Mouse (Mus musculus) intestine, embryonic 15.5 days (tissue): ENCODE results near the gene Fbxo44. TPM values are rescaled to one million over a fixed set of nuclear protein-coding genes. Genes with fewer than 3 reads are reported as not detected.

Experiments
- ATAC-seq: fragments of 200-750 bp; cut with Nextera tagmentation; 2 replicates; pipeline ENCODE4 v1.8.0; 2017; ENCODE audit warnings: moderate TSS enrichment, moderate library complexity
- H3K27ac ChIP-seq: fragments of 300-500 bp; sonication (generic); 2 replicates; pipeline ENCODE4 v1.5.1; 2015; ENCODE audit warnings: mild to moderate bottlenecking, inconsistent platforms
- H3K27me3 ChIP-seq: fragments of 300-500 bp; sonication (generic); replicated peaks from 2 replicates; pipeline ENCODE4 v1.6.1; 2015; ENCODE audit warnings: inconsistent platforms
- H3K36me3 ChIP-seq: fragments of 300-500 bp; sonication (generic); 2 replicates; pipeline ENCODE4 v1.6.1; 2015; ENCODE audit warnings: inconsistent platforms
- H3K4me1 ChIP-seq: fragments of 300-500 bp; sonication (generic); replicated peaks from 2 replicates; pipeline ENCODE4 v1.6.1; 2015; ENCODE audit warnings: inconsistent platforms
- H3K4me2 ChIP-seq: fragments of 300-500 bp; sonication (generic); replicated peaks from 2 replicates; pipeline ENCODE4 v1.6.1; 2015; ENCODE audit warnings: mild to moderate bottlenecking, inconsistent platforms
- H3K4me3 ChIP-seq: fragments of 300-500 bp; sonication (generic); replicated peaks from 2 replicates; pipeline ENCODE4 v1.5.1; 2015; ENCODE audit warnings: inconsistent platforms
- H3K9ac ChIP-seq: fragments of 300-500 bp; sonication (generic); 2 replicates; pipeline ENCODE4 v1.6.1; 2015; ENCODE audit warnings: inconsistent platforms
- H3K9me3 ChIP-seq: fragments of 300-500 bp; sonication (generic); 2 replicates; pipeline ENCODE4 v1.6.1; 2016; ENCODE audit warnings: inconsistent platforms
- WGBS: fragments of 180-500 bp; shearing (Covaris S2); methylation state at CpG from one replicate; pipeline ENCODE4 v1.1.7; 2015; 5-methylcytosine and 5-hydroxymethylcytosine counted together
- polyA plus RNA-seq: library from polyadenylated mRNA; unstranded; fragments of >200 nt; fragmentation: Nextera tagmentation; extraction: Ambion mirVana; gene quantifications from 2 replicates; pipeline ENCODE4 v1.2.1, GENCODE M21; 2015

Gene Fbxo44
- polyA plus RNA-seq, 1 experiment from 2014 or later, result 7.2 TPM

DNA sequence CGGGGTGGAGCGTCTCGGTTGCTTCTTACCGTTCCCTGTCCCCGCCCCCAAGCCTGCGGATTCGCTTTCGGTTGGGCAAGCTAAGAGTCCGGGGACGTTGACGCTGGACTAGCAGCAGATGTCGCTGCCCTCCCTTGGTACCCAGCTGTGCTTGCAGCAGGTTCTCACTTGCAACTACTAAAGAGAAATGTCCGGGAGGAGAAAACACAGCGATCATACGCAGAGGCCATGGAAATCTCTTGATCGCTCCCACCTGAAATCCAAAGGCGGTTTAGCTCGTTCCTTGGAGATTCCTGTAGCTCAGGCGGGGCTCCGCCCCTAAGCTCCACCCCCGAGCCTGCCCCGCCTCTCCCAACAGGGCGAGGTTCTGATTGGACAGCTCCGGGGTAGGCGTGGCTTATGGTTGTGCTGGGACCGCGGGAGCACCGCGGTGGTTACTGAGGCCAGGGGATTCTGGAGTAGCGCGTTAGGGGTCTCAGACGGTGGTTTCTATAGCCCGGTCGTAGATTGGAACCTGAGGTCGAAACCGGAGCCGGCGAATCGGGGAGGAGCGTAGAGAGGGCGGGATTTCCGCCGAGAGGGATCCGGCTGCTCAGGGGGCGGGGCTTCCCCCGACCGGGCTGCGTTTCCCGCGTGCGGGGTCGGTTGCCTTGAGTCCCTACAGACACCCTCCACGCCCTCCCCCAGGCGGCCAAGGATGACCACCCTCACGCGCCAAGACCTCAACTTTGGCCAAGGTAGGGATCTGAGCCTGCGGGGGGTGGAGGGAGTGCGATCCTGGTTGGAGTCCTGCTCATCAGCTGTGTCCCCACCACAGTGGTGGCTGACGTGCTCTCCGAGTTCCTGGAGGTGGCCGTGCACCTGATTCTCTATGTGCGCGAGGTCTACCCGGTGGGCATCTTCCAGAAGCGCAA lies 19.9 kb downstream of the Fbxo44 start:
- Histone ChIP-seq H3K27me3 (peaks cover 4% of the 10 kb centered on the region; the same call in 1 of the 2 replicates), H3K4me3 (peak overlapping the region; percentile 61), H3K4me2 (peak overlapping the region; percentile 95), H3K27ac (peak overlapping the region; percentile 78), H3K4me1 (no peaks in the 10 kb centered on the region), H3K9me3 (no peaks in the 10 kb centered on the region), H3K9ac (peak overlapping the region; percentile 78), H3K36me3 (no peaks in the 10 kb centered on the region)
- ATAC-seq, result peak; percentile 97
- WGBS, result under 1% methylated on average over 65 of the region's 65 CpGs

DNA sequence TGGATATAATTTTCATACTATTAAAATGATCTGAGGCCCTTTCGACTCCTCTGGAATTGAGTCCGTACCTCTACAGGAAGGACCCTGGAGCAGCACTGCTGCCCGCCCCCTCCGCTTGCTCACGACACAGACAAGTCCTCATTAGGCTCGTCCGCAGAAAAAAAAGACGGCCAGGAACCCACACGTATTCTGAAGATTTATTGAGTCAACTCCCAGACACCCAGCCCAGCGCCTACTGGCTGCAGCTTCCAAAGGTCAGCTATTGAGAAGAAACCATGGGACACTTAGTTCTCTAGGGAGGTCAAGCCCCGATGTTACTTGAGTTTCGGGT lies 20.6 kb downstream of the Fbxo44 start:
- no peaks in the 10 kb centered on the region for H3K36me3 ChIP-seq
- H3K27ac ChIP-seq, result peak overlapping the region; percentile 78; the same call in 1 of the 2 replicates
- H3K9me3 ChIP-seq, result no peaks in the 10 kb centered on the region
- H3K4me1 ChIP-seq, result no peaks in the 10 kb centered on the region
- peak overlapping the region; percentile 95 for H3K4me2 ChIP-seq
- 2% methylated on average over 12 of the region's 12 CpGs for WGBS
- H3K27me3 ChIP-seq, result peaks cover 4% of the 10 kb centered on the region; the same call in 1 of the 2 replicates
- peak overlapping the region; percentile 41 for H3K9ac ChIP-seq
- ATAC-seq, result no peak; the same call in 1 of the 2 replicates
- H3K4me3 ChIP-seq, result peak overlapping the region; percentile 61

DNA sequence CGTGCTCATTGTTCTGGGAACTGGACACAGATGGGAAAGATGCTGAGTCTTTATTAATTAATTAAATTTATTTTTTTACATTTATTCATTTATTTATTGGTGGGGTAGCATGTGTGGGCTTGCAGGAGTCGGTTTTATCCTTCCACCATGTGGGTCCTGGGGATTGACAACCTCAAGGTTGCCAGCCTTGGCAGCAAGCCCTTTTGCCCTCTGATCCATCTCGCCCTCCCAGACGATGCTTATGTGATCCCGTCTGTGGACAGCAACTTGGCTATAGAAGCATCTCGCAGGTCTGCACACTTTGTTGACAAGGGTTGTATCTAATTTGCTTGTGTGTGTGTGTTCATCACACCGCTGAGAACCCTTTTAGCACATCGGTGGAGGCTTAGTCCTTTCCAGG lies 22.8 kb downstream of the Fbxo44 start:
- ATAC-seq, result no peak
- 71% methylated on average over 8 of the region's 8 CpGs for WGBS

DNA sequence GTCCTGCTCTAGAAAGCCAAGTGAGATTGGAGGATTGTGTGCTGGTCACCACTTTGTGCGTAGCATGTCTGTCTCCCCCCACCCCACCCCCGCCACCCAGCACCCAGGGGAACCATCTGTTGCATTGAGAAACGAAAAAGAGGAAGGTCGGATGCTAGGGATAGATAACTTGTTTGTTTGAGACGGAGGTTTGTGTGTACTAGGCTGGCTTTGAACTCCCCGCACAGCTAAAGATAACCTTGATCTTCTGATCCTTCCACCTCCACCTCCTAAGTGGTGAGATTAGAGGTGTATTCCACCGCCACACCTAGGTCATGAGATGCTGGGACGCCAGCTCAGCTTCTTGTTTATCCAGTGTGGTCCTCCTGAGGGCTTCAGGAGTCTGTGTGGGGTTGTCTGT lies 25.3 kb downstream of the Fbxo44 start:
- 65% methylated on average over 8 of the region's 8 CpGs for WGBS
- H3K36me3 ChIP-seq, result no peaks in the 10 kb centered on the region
- no peak overlapping the region for H3K4me3 ChIP-seq
- no peak overlapping the region for H3K27ac ChIP-seq
- H3K4me1 ChIP-seq, result peaks cover 12% of the 10 kb centered on the region
- no peak for ATAC-seq
- peaks cover 26% of the 10 kb centered on the region for H3K27me3 ChIP-seq
- no peak overlapping the region for H3K9ac ChIP-seq
- H3K4me2 ChIP-seq, result no peak overlapping the region
- H3K9me3 ChIP-seq, result no peaks in the 10 kb centered on the region

More for the DNA sequence above, 22.8 kb downstream of the Fbxo44 start:
- no peak overlapping the region for H3K4me2 ChIP-seq
- no peaks in the 10 kb centered on the region for H3K36me3 ChIP-seq
- H3K9me3 ChIP-seq, result no peaks in the 10 kb centered on the region
- H3K27me3 ChIP-seq, result peaks cover 4% of the 10 kb centered on the region; the same call in 1 of the 2 replicates
- no peak overlapping the region for H3K9ac ChIP-seq
- H3K4me1 ChIP-seq, result no peaks in the 10 kb centered on the region
- no peak overlapping the region for H3K27ac ChIP-seq
- H3K4me3 ChIP-seq, result no peak overlapping the region

DNA sequence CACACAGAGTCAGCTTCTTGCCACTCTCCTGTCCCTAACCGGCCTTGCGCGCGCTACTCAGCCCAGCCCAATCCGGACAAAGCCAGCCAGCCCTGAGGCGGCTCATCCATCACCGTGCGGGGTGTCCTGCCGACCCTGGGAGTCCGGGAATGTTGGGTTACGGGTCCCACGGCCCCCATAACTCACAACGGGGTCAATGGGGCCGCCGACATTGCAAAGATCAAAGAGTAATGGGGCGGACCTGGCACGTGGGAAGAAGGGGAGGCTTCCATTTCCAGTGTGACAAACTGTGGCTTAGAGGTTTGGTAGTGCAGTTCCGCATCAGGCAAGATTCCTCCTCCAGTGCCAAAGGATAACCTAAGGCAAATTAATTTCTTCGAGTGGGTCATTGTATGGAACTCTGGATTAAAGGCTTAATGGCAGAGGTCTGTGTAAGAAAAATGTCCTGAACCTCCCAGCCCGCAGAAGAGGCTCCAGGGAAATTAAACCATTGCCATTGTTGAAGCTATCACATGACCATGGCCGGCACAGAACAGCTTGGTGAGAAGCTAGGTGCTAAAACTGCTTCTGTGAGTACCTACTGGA lies 28.7 kb downstream of the Fbxo44 start:
- Histone ChIP-seq H3K4me3 (peak overlapping the region; percentile 60), H3K27me3 (peaks cover 47% of the 10 kb centered on the region), H3K9ac (no peak overlapping the region), H3K27ac (no peak overlapping the region), H3K9me3 (no peaks in the 10 kb centered on the region), H3K4me2 (peak overlapping the region; percentile 97), H3K36me3 (no peaks in the 10 kb centered on the region), H3K4me1 (peaks cover 12% of the 10 kb centered on the region)
- 2% methylated on average over 21 of the region's 21 CpGs for WGBS
- ATAC-seq, result no peak

DNA sequence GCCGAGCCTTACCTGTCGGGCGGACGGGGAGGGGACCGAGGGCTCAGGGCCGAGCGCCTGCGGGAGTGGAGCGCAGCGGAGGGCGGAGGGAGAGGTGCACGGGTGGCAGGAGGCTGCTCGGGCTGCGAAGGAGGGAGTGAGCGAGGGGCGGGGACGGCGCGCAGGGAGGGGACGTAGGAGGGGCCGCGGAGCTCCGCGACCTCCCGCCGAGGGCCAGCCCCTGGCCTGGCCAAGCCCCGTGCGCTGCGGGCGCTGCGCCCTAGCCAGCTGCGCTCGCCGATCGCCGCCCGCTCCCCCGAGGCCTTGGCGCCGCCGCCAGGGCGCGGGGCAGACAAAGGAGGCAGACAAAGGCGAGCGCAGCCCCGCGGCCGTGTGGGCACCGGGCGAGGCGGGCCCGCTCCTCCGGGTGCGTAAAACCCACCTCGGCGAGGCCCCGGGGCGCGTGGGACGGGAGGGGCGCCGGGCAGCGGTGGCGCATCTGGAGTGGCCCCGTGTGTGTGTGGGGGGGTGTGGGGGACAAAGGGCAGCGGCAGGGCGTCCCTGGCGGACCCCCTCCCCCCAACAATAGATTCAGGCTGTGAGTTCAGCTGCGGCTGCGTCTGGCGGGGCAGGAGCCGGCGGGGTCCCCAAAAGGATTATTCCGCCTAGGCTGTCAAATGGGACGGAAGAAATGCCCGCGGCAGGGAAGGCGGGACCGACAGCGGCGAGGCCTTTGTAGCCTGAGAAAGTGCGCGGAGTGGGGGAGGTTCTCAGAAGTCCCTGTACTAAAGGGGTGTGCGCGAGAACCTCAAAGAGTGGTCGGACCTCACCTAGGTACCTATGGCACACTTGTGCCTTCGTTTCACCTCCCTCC lies 29.5 kb downstream of the Fbxo44 start, which contains the start of gene Draxin:
Gene Draxin, minus strand, starts transcription at position 138 of the 853 bp plus-strand sequence.
- WGBS, result under 1% methylated on average over 77 of the region's 87 CpGs
- Histone ChIP-seq H3K4me1 (peaks cover 12% of the 10 kb centered on the region), H3K9me3 (no peaks in the 10 kb centered on the region), H3K9ac (peak within 1 kb of the TSS; percentile 34), H3K36me3 (no peaks in the 10 kb centered on the region), H3K27ac (peak within 1 kb of the TSS; percentile 44; the same call in 1 of the 2 replicates), H3K27me3 (peaks cover 47% of the 10 kb centered on the region), H3K4me3 (peak within 1 kb of the TSS; percentile 60), H3K4me2 (peak within 1 kb of the TSS; percentile 97)
- peak; percentile 91 for ATAC-seq

DNA sequence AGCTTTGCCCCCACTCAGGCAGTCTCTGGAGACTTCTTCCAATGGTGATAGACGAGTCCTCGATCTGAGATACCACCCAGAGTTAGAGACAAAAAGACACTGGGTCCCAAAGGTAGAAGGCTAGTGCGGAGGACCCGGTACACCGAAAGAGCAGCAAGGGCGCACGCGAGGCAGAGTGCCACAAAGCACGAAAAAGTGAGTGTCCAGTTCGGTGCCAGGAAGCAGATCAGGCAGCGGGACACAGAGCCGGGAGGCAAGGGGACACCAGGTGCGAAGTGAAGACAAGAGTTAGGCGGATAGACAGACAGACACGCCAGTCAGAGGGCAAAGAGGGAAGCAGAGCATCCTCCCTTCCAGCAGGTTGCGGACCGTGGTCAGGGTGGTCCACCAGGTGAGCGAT lies 30.1 kb downstream of the Fbxo44 start, which contains the start of gene Mad2l2:
Gene Mad2l2, plus strand, starts transcription at position 252 of the 400 bp plus-strand sequence.
- peak within 1 kb of the TSS; percentile 60 for H3K4me3 ChIP-seq
- H3K9ac ChIP-seq, result peak within 1 kb of the TSS; percentile 34
- peak within 1 kb of the TSS; percentile 44; the same call in 1 of the 2 replicates for H3K27ac ChIP-seq
- peaks cover 12% of the 10 kb centered on the region for H3K4me1 ChIP-seq
- no peaks in the 10 kb centered on the region for H3K36me3 ChIP-seq
- WGBS, result 1% methylated on average over 18 of the region's 18 CpGs
- peak within 1 kb of the TSS; percentile 97 for H3K4me2 ChIP-seq
- no peaks in the 10 kb centered on the region for H3K9me3 ChIP-seq
- no peak; the same call in 1 of the 2 replicates for ATAC-seq
- H3K27me3 ChIP-seq, result peaks cover 47% of the 10 kb centered on the region

DNA sequence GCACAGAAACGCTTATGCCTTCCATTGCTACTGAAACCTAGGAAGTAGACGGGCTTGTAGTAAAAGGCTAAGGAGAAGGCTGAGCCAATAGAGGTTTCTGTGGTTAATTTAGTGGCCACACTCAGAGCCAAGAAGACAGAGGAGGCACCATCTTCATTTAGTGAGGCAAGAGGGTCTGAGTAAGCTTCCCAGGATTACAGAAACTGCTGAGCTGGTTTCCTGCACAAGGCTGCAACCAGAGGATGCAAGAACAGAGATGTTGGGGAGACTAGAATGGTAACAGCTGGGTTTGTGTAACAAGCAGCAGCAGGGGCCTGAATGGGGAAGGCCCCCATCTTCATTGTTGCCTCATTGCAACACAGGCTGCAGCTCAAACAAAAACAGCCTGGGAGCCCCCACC lies 31.6 kb downstream of the Fbxo44 start:
- no peak overlapping the region for H3K4me3 ChIP-seq
- H3K27ac ChIP-seq, result no peak overlapping the region
- peaks cover 47% of the 10 kb centered on the region for H3K27me3 ChIP-seq
- H3K4me2 ChIP-seq, result no peak overlapping the region
- peaks cover 12% of the 10 kb centered on the region for H3K4me1 ChIP-seq
- no peaks in the 10 kb centered on the region for H3K36me3 ChIP-seq
- no peaks in the 10 kb centered on the region for H3K9me3 ChIP-seq
- 64% methylated on average over 2 of the region's 2 CpGs for WGBS
- H3K9ac ChIP-seq, result no peak overlapping the region
- no peak for ATAC-seq

DNA sequence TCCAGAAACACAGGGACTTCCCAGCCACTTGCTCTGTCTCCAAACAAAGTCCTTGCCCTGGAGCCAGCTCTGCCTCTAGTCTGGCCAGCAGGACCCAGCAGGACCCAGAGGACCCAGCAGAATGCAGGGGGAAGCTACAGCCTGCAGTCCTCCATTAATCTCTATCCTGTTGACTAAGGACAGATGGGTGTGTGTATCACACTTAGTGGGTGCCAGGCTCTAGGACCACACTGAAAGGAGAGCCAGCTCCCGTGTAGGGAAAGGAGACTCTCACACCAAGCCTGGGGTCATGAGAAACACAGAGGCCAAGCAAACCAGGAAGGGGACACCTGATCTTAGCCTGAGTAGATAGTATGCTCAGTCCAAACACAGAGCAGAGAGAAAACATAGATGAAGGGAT lies 32.0 kb downstream of the Fbxo44 start:
- Histone ChIP-seq H3K9me3 (no peaks in the 10 kb centered on the region), H3K4me2 (no peak overlapping the region), H3K27me3 (peaks cover 47% of the 10 kb centered on the region), H3K36me3 (no peaks in the 10 kb centered on the region), H3K4me3 (no peak overlapping the region), H3K9ac (no peak overlapping the region), H3K4me1 (peaks cover 12% of the 10 kb centered on the region), H3K27ac (no peak overlapping the region)
- WGBS, result 54% methylated on average over 1 of the region's 1 CpGs
- no peak for ATAC-seq

DNA sequence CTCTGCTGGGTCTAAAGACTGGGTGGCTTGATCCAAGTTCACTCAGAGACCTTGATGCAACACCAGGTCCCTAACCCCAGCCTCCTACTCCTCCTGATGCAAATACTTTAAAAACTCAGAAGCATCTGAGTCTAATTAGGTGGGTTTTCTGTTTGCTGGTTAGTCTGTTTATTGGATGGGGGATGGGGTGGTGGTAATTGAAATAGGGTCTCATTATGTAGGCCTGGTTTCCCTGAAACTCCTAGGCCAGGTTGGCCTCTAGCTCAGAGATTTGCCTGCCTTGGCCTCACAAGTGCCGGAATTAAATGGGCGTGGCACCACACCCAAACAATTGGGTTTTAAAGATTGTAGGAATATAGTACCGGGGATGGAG lies 37.6 kb downstream of the Fbxo44 start:
- WGBS, result 62% methylated on average over 3 of the region's 3 CpGs
- Histone ChIP-seq H3K9ac (no peak overlapping the region), H3K27me3 (peaks cover 2% of the 10 kb centered on the region), H3K4me2 (no peak overlapping the region), H3K27ac (no peak overlapping the region), H3K4me1 (no peaks in the 10 kb centered on the region), H3K36me3 (no peaks in the 10 kb centered on the region), H3K9me3 (no peaks in the 10 kb centered on the region), H3K4me3 (no peak overlapping the region)
- no peak for ATAC-seq

DNA sequence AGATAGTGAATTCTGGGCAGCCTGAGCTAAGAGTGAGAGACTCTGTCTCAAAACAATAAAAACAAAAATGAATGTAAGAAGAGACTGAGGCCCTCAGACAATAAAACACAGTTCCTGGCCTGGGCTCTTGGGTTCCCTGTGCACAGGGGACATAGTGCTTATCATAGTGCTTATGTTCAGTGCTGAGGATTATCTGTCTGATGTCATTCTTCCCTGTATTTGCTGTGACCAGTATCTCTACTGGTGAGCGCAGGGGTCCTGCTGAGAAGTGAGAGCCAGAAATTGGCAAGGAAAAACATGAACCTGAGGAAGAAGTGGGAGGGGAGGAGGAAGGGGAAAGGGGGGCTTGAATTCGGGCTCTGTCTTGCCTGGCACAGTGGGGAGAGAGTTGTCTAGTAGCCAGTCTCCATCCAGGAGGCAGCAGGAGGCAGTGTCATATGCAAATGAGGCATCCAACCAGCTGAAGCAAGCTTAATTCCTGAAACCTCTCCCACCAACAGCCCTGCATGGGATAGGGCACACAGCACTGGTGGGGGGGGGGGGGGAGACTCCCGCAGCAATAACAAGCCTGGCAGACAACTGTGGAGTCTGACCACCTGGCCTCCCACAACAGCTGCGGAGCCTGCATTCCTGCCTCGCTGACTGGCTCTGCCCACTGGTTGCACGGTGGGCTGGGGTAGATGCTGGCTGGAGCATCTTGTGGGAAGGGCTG lies 38.1 kb downstream of the Fbxo44 start:
- H3K27me3 ChIP-seq, result no peaks in the 10 kb centered on the region
- H3K36me3 ChIP-seq, result no peaks in the 10 kb centered on the region
- ATAC-seq, result 0 out of 2 replicates have a peak, but pooled peaks have one; percentile 15
- no peak overlapping the region for H3K27ac ChIP-seq
- H3K4me3 ChIP-seq, result no peak overlapping the region
- H3K4me1 ChIP-seq, result no peaks in the 10 kb centered on the region
- no peak overlapping the region for H3K9ac ChIP-seq
- WGBS, result 28% methylated on average over 6 of the region's 6 CpGs
- no peaks in the 10 kb centered on the region for H3K9me3 ChIP-seq
- H3K4me2 ChIP-seq, result no peak overlapping the region
